Mouse (Mus musculus) urinary bladder, adult 2 months (tissue): ENCODE results near the gene Kcnq1. TPM values are rescaled to one million over a fixed set of nuclear protein-coding genes. Genes with fewer than 3 reads are reported as not detected.

Source experiments
- DNase-seq: peaks from one replicate; pipeline ENCODE4 v3.0.0; 2022; ENCODE audit warnings: low spot score
- polyA plus RNA-seq: library from polyadenylated mRNA; depleted of rRNA; stranded (reverse); fragments of >200 nt; gene quantifications from 2 replicates; pipeline ENCODE4 v1.2.3, GENCODE M21; 2012; rRNA removed

Gene Kcnq1
- polyA plus RNA-seq: 1.0 and 1.5 TPM in 2 replicates

GRCm38 (mm10) chr7:143106062-143106461 is at the start of gene Kcnq1:
TSS of gene Kcnq1 (plus strand) at chr7:143106362.
- no peak for DNase-seq

GRCm38 (mm10) chr7:143057023-143057422 is 49.1 kb upstream of the Kcnq1 start:
- no peak for DNase-seq

DNA sequence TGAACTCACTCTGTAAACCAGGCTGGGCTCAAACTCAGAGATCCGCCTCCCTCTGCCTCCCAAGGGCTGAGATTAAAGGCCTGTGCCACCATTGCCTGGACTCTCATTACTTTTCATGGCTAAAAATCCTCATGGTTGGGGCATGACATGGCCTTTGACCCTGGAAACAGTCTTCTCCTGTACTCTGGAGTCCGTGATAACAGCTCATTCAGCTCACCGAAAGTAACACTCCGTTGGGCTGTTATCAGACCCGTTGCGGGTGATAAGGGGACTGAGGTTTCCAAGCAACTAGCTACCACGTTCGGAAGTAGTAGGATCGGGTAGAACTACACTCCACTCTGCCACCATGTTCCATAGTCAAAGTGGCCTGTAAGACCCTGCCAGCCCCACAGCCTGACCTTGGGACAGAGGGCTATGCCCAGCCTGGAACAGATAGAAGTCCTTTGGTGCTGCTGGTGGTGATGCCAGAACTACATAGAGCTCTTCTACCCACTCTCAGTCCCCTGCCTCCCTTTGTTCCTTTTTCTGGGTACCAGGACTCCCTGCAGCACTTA is 48.4 kb upstream of the Kcnq1 start:
- DNase-seq: no peak

GRCm38 (mm10) chr7:143058221-143058697 is 47.9 kb upstream of the Kcnq1 start:
- no peak for DNase-seq

GRCm38 (mm10) chr7:143059202-143059870 is 46.8 kb upstream of the Kcnq1 start:
- no peak for DNase-seq

DNA sequence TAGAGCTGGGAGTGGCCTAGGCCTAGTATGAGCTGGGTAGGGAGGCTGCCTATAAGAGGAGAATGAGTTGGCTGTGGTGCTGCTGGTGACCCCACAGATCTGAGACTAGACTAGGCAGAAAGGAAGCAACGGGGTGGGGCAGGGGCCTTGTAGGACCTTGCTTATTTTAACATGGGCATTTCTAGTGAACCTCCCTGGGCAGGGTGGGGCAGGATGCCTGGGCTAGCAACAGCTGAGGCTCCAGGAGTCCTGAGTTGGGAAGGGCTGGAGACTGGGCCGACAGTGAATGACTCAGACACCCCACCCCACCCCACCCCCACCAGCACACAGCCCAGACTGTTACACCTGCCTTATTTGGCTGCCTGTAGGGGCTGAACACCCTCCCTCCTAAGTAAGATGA is 43.5 kb upstream of the Kcnq1 start:
- DNase-seq: no peak

- no peak for DNase-seq
Measured at GRCm38 (mm10) chr7:143064226-143064625, 41.9 kb upstream of the Kcnq1 start.

GRCm38 (mm10) chr7:143065692-143066091 is 40.5 kb upstream of the Kcnq1 start:
- no peak for DNase-seq

GRCm38 (mm10) chr7:143067469-143067868 is 38.7 kb upstream of the Kcnq1 start:
- DNase-seq: no peak

DNA sequence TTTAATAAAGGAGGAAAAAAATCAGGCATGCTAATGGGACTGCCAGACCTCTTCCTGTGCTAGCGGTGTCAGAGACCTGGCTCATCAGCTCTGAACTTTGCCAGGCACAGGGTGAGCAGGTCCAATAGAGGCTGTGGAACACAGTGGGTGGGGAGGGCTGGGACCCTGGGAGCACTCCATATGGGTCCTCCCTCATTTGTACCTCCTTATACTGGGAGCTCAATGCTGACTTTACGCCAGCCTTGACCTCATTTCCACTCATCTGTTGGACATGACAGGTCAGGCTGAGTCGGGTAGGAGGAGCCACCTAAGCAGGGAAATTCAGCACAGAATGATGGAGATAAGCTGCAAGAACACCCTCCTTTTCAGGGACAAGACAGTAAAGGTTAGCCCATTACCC is 38.3 kb upstream of the Kcnq1 start:
- no peak for DNase-seq

GRCm38 (mm10) chr7:143068316-143068881 is 37.8 kb upstream of the Kcnq1 start:
- DNase-seq: no peak

GRCm38 (mm10) chr7:143068882-143069591 is 37.1 kb upstream of the Kcnq1 start, which contains the start of gene Tssc4:
TSS of gene Tssc4 (plus strand) at chr7:143069249.
- peak; percentile 81 for DNase-seq

DNA sequence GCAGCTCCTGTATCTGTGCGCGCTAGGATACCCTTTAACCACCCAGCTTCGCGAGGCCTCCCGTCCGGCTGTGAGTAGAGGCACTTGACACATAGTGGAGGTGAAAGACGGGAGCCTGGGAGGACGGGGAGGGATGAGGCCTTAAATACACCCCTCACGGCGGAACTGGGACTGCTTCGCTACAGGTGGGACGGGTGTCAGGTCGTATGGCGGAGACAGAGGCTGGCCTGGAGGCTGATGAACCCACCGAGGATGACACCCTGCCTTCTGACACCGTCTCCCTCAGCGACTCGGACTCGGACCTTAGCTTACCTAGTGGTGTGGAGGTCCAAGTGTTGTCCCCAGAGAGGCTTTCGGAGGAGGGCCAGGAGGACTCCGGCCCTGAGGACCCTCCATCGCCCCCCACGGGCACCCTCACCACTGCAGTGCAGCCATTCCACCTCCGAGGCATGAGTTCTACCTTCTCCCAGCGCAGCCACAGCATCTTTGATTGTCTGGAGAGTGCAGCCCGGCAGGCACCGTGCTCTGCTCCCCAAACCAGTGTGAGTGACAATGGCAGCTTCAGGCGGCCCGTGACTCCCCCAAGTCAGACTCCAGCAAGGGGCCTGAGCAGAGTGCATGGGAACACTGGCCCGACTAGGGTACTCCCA is 36.3 kb upstream of the Kcnq1 start:
- DNase-seq: no peak

GRCm38 (mm10) chr7:143070506-143071070 is 35.6 kb upstream of the Kcnq1 start:
- DNase-seq: no peak

DNA sequence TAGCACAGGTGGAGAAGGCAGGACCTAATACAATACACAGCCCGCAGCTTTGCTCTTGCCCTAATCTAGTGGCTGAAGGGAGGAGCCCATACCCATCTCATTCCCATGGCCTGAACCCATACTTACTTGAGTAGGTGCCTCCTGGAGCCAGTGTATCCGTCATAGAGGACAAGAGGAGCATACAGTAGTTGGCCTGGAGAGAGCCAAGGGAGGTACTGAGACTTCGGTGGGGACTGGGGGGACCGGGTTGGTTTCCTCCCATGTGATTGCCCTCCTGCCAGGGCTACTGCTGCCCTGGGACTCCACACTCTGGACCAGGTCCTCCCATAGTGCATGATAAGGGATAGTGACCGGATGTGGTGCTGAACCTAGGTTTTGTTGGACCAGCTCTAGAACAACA is 33.6 kb upstream of the Kcnq1 start:
- no peak for DNase-seq

- DNase-seq: no peak
Measured at GRCm38 (mm10) chr7:143073086-143073485, 33.1 kb upstream of the Kcnq1 start.

DNA sequence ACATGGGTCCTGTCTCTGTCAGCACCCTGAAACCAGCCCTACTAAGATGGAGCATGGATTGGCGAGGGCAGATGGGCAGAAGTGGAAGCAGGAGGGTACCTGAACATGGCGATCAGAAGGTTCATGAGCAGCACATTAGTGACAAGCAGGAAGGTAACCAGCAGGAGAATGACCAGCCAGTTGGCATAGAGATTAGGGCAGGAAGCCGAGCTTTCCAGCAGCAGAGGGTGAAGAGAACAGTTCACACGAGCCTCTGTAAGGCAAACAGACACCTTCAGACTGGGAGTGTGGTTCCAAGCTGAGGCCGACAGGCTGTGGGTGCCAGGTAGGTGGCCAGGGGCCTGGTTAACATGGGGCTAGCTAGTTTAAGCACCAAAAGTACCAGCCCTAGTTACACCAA is 30.8 kb upstream of the Kcnq1 start:
- DNase-seq: no peak

DNA sequence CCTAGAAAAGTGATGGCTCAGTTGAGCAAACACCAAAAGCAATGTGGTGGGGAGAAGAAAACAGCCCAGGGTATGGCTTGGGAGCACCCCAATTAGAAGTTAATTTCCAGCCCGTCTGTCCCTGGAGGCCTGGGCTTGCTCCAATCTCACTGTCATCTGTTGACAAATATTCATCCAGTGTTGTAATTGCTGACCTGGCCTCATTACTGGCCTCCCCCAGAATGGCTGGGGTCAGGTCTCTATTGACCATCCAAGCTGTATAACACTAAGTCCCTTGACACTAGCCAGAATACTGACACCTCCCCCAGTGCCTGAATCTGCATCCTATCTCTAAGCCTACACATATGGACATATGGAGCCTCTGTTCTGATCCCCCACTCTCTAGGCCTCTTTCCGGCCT is 28.8 kb upstream of the Kcnq1 start:
- no peak for DNase-seq

DNA sequence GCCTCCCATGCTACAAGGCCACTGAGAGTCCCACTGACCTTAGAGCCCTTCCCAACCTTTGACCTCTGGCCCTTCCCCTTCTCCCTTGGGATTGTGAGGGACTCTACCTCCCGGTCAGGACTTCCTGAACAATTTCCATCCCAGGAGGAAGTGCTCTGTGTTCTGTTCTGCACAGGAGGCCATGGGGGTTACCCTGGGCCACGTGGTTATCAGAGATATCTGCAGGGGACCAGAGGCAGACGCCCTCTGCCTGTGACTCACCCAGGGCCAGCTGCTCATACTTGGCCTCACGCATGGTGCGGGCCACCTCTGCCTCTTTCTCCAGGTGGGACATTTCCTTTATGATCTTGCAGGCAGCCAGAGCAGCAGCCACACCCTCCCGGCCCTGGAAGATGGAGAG is 24.1 kb upstream of the Kcnq1 start:
- DNase-seq: no peak

- no peak for DNase-seq
Measured at GRCm38 (mm10) chr7:143083708-143084107, 22.5 kb upstream of the Kcnq1 start.

DNA sequence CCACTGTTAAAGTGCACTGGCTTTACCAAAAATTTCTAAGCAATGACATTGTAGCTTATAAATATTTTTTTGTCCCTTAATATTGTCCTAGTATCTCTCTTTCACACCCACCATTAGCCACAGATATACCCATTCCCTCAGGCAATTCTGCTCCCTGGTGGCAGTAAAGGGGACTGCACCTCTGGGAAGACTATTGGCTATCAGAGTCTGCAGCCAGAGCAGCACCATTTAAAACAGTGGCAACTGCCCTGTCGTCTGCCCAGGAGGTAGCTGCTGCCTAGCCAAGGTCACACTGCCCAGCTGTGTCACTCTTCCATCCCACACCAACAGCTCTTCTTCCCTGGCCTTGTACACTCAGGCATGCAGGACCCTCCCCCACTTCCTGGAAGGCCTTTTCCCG is 19.8 kb upstream of the Kcnq1 start:
- no peak for DNase-seq

DNA sequence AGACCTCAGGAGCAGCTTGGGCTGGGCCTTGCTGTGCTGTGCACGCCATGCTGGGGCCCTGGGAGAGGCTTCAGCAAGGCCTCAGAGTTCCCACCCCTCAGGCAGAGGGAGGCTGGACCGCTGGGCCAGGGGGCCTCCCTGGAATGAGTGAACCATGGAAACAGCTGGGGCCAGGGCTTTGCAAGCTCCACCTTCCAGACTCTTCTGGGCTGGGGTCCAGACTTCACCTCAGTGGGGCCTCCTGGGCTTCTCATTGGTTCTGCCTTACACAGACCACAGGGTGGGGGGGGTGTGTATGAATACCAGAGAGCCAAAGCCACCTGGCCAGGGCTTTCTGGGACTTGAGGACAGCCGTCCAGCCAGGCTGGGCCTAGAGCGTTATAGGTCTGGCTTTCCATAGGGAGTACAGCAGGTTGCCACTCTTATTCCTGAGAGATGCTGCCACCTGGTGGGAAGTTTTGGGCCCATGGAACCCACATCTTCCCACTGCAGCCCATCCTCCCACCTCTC is 19.0 kb upstream of the Kcnq1 start:
- DNase-seq: no peak
